Mouse (Mus musculus) mesoderm, embryonic 11.5 days (tissue): ENCODE data around the gene BC024978.
A peak's percentile ranks its signal among the peaks of the same experiment; 100 is the strongest.

Experiments
- DNase-seq: peaks from one replicate; pipeline ENCODE4 v3.0.0-alpha.2; 2012; ENCODE audit warnings: low read depth, low spot score

Gene BC024978

DNA sequence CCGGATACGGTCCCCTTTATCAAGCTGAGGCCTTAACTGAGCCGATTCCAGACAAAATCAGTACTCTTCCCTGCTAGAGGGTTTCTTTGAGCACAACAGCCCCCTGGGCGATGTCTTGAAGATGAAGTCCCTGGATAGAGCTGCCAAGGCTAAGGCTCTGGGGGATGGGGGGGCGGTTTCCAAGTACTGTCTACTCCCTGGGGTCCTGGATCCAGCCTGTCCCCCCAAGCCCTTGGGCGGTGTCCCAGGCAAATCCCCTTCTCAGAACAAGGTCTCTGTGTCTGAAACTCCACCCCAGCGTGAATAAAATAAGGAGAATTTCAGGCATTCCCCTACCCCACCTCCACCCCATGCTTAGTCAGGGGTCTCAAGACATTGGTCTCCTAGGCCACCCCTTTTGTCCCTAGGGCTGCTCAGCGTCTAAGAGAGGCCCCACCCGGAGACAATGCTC, 63.7 kb downstream of the BC024978 start:
- peak; percentile 41 for DNase-seq

- DNase-seq, result no peak
Observed at GRCm38 (mm10) chr7:27259771-27260170, 64.2 kb downstream of the BC024978 start.
